Comparison of ENCODE assay signal across 7 mouse cellular contexts in the genomic region with DNA sequence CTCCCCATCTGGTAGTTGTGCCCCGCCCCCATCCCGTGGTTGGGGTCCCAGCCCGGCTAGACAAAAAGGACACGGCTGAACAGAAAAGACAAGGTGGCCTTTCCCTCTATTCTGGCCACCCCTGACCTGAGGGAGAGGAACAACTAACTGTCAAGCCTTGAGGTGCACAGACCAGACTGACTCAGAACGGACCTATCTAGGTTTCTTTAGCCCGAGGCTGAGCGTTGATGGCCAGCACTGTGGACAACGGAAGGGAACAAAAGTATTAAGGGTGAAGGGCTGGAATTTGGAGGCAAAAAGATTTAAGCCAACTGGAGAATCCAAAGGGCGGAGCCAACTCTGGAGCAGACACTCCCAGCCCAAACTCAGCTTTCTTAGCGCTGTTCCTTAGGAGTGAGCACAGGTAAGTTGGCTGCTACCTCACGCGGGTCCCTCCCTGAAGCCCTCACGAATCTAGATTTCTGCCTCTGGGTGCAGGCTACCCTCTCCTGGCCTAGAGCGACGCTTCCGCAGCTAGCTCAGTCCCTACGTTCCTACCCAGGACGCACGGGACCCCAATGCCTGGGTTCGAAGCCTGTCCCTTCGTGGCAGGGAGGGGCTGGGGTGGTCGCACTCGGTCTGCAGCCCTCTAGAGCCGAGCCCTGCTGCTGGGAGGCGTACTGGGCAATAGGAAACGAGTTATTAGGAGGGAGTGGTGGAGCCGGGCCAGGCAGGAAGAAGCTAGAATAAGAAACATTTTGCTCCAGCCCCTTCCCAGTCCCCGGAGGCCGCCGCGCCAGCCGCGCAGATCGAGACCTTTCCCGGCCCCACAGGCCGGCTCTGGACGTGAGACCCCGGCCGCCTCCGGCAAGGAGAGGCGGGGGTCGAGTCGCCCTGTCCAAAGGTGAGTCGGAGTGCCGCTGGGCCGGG. TPM values are rescaled to one million over a fixed set of nuclear protein-coding genes. Genes with fewer than 3 reads are reported as not detected.
DNase-seq lines count a peak whose midpoint lies in the region; ATAC-seq lines count a peak whose summit lies in the region.

A gene (plus strand): TSS at position 342 of the 909 bp plus-strand sequence.

- H3K4me2 ChIP-seq in embryonic facial prominence, embryonic 12.5 days (replicated peaks) = peak within 1 kb of the TSS; percentile 64
- H3K4me2 ChIP-seq in heart, embryonic 12.5 days = peak within 1 kb of the TSS; percentile 75
- peak within 1 kb of the TSS; percentile 77 for H3K4me2 ChIP-seq in kidney, embryonic 15.5 days
- peak within 1 kb of the TSS; percentile 68 for H3K4me2 ChIP-seq in lung, embryonic 16.5 days (ENCODE audit: low read depth, low read length)

- H3K4me3 ChIP-seq in embryonic facial prominence, embryonic 12.5 days = peak within 1 kb of the TSS; percentile 36
- peak within 1 kb of the TSS; percentile 46 for H3K4me3 ChIP-seq in heart, embryonic 12.5 days
- peak within 1 kb of the TSS; percentile 54 for H3K4me3 ChIP-seq in kidney, embryonic 15.5 days (replicated peaks)
- H3K4me3 ChIP-seq in lung, embryonic 16.5 days (ENCODE audit: low read length) = peak within 1 kb of the TSS; percentile 64

- peaks cover 26% of the 10 kb centered on the region for H3K4me1 ChIP-seq in embryonic facial prominence, embryonic 12.5 days
- H3K4me1 ChIP-seq in heart, embryonic 12.5 days (replicated peaks) = peaks cover 32% of the 10 kb centered on the region
- peaks cover 62% of the 10 kb centered on the region for H3K4me1 ChIP-seq in kidney, embryonic 15.5 days
- H3K4me1 ChIP-seq in lung, embryonic 16.5 days (replicated peaks; ENCODE audit: control insufficient read depth, insufficient read depth, low read length) = peaks cover 46% of the 10 kb centered on the region

- WGBS in embryonic facial prominence, embryonic 12.5 days = 3% methylated on average over 46 of the region's 46 CpGs
- WGBS in heart, embryonic 12.5 days = 5% methylated on average over 46 of the region's 46 CpGs
- 4% methylated on average over 46 of the region's 46 CpGs for WGBS in kidney, embryonic 15.5 days
- 3% methylated on average over 46 of the region's 46 CpGs for WGBS in lung, embryonic 16.5 days

- ATAC-seq in embryonic facial prominence, embryonic 12.5 days (ENCODE audit: insufficient number of reproducible peaks, insufficient read depth, low FRiP score, low TSS enrichment) = no peak; the same call in 1 of the 2 replicates
- no peak for ATAC-seq in heart, embryonic 12.5 days (ENCODE audit: insufficient number of reproducible peaks, low FRiP score)
- peak; percentile 40 for ATAC-seq in kidney, embryonic 15.5 days (replicated peaks; ENCODE audit: low FRiP score)
- ATAC-seq in lung, embryonic 16.5 days (ENCODE audit: low read depth) = peak; percentile 58
- no peak for ATAC-seq in frontal cortex, adult (ENCODE audit: low TSS enrichment)

- peak within 1 kb of the TSS; percentile 51 for H3K9ac ChIP-seq in embryonic facial prominence, embryonic 12.5 days
- H3K9ac ChIP-seq in heart, embryonic 12.5 days = peak within 1 kb of the TSS; percentile 62
- H3K9ac ChIP-seq in kidney, embryonic 15.5 days = peak within 1 kb of the TSS; percentile 64
- H3K9ac ChIP-seq in lung, embryonic 16.5 days (ENCODE audit: low read length) = peak within 1 kb of the TSS; percentile 88

- no peaks in the 10 kb centered on the region for H3K9me3 ChIP-seq in embryonic facial prominence, embryonic 12.5 days
- no peaks in the 10 kb centered on the region for H3K9me3 ChIP-seq in heart, embryonic 12.5 days (replicated peaks)
- no peaks in the 10 kb centered on the region for H3K9me3 ChIP-seq in kidney, embryonic 15.5 days (replicated peaks)
- peaks cover 3% of the 10 kb centered on the region; the same call in 1 of the 2 replicates for H3K9me3 ChIP-seq in lung, embryonic 16.5 days (ENCODE audit: control insufficient read depth, low read length)

- H3K27ac ChIP-seq in embryonic facial prominence, embryonic 12.5 days = no peak within 1 kb of the TSS
- H3K27ac ChIP-seq in heart, embryonic 12.5 days (ENCODE audit: poor library complexity, severe bottlenecking) = no peak within 1 kb of the TSS
- peak within 1 kb of the TSS; percentile 81 for H3K27ac ChIP-seq in kidney, embryonic 15.5 days
- H3K27ac ChIP-seq in lung, embryonic 16.5 days (ENCODE audit: low read length) = peak within 1 kb of the TSS; percentile 86

- no peaks in the 10 kb centered on the region for H3K36me3 ChIP-seq in embryonic facial prominence, embryonic 12.5 days
- no peaks in the 10 kb centered on the region for H3K36me3 ChIP-seq in heart, embryonic 12.5 days
- H3K36me3 ChIP-seq in kidney, embryonic 15.5 days = no peaks in the 10 kb centered on the region
- H3K36me3 ChIP-seq in lung, embryonic 16.5 days (ENCODE audit: control insufficient read depth, insufficient read depth, low read length) = no peaks in the 10 kb centered on the region

- peaks cover 38% of the 10 kb centered on the region for H3K27me3 ChIP-seq in embryonic facial prominence, embryonic 12.5 days
- peaks cover 59% of the 10 kb centered on the region for H3K27me3 ChIP-seq in heart, embryonic 12.5 days (replicated peaks)
- H3K27me3 ChIP-seq in kidney, embryonic 15.5 days = peaks cover 35% of the 10 kb centered on the region
- no peaks in the 10 kb centered on the region for H3K27me3 ChIP-seq in lung, embryonic 16.5 days (ENCODE audit: control insufficient read depth, insufficient read depth, low read depth, low read length)

- DNase-seq in adrenal gland, postnatal 14 days = peak; percentile 53
- no peak for DNase-seq in layer of hippocampus, adult 18-20 months (ENCODE audit: low spot score in 2 of 2)

RNA-seq across cellular contexts. Expression of the gene that starts here (rescaled TPM):
- total RNA-seq in adrenal gland, postnatal 14 days (2021) = 16.7 and 20.7 TPM in 2 replicates
- 10.8 and 11.3 TPM in 2 replicates for polyA plus RNA-seq in embryonic facial prominence, embryonic 12.5 days (2016; fragmentation: Nextera tagmentation; extraction: Ambion mirVana)
- polyA plus RNA-seq in heart, embryonic 12.5 days (2016; fragmentation: Nextera tagmentation; extraction: Ambion mirVana) = 3.1 and 3.6 TPM in 2 replicates
- polyA plus RNA-seq in kidney, embryonic 15.5 days (2015; fragmentation: Nextera tagmentation; extraction: Ambion mirVana) = 17.2 and 18.4 TPM in 2 replicates
- polyA plus RNA-seq in lung, embryonic 16.5 days (2015; fragmentation: Nextera tagmentation; extraction: Ambion mirVana) = 91.3 and 93.3 TPM in 2 replicates
- total RNA-seq in layer of hippocampus, adult 18-20 months (2021) = 1 to 10 TPM; 9.7 to 9.9 TPM

Comparison
In these comparisons a context has a peak if more than half of its experiments do, and no peak if none do; other contexts are left out.
1. ATAC-seq: peak in kidney, embryonic 15.5 days (single experiment) and lung, embryonic 16.5 days (single experiment); none in embryonic facial prominence, embryonic 12.5 days (single experiment), heart, embryonic 12.5 days (single experiment) and frontal cortex, adult (single experiment).
2. H3K27ac ChIP-seq: peak in kidney, embryonic 15.5 days (single experiment) and lung, embryonic 16.5 days (single experiment); none in embryonic facial prominence, embryonic 12.5 days (single experiment) and heart, embryonic 12.5 days (single experiment).
3. Peak in every context shown above with its lines, with median percentiles within 50 percentile points of each other: H3K4me2 ChIP-seq, H3K4me3 ChIP-seq and H3K9ac ChIP-seq.